Mouse (Mus musculus): ENCODE results near the gene Arl3. TPM values are rescaled to one million over a fixed set of nuclear protein-coding genes. Genes with fewer than 3 reads are reported as not detected.
"Not testable (repeated sequence)": the region's sequence is repeated elsewhere in the genome, so short reads cannot be mapped to it uniquely, and the experiment has no call there.

Arl3 gene
- total RNA-seq, 1 experiment from 2014 or later = 28.8 TPM

DNA sequence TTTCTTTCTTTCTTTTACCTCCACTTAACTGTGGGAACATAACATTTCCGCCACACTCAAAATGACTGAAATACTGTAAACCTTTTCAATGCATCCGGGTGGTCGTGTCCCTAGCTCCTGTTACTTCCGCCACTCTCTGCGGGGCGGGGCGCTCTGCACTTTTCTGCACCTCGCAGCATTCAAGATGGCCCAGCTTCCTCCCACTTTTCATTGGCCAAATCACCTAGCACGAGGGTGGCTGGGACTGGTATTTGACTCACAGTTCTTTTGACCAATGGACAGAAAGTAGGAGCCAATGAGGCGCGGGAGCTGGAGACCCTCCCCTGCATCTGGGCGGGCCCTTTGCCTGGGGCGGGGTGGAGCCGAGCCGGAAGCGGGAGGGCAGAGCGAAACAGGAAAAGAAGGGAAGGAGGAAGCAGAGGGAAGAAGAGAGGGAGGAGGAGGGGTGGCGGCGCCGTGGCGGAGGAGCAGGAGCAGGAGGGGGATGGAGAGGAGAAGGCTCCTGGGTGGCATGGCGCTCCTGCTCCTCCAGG, 25.8 kb upstream of the Arl3 start, which contains the start of gene Wbp1l:
Gene Wbp1l, plus strand, starts transcription at position 365 of the 533 bp plus-strand sequence.
- peak; percentile 97 to 99 for ATAC-seq (replicated peaks in 1 of 2; ENCODE audit: insufficient read depth in 1 of 2, low FRiP score in 2 of 2, low TSS enrichment in 1 of 2, low read depth in 1 of 2, poor library complexity in 2 of 2, severe bottlenecking in 2 of 2)

DNA sequence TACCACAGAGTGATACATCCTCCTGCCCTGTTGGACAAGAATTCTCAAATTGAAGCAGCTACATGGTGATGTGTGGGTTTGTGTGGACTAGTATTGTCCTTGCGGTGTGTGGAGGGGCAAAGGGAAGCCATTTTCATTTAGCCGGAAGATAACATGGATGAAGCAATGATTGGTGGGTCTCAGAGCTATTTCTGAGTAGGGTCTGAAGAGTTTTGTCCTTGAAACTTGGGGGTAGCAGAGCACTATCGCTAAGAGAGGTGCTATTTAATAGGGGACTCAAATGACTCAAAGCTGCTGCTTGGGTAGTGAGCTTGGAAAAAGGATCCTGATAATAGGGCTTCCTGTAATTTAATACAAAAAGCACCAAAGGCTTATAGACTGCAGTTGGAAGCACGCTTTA, 25.2 kb upstream of the Arl3 start:
- no peak for ATAC-seq (replicated peaks in 1 of 2; ENCODE audit: insufficient read depth in 1 of 2, low FRiP score in 2 of 2, low TSS enrichment in 1 of 2, low read depth in 1 of 2, poor library complexity in 2 of 2, severe bottlenecking in 2 of 2)

DNA sequence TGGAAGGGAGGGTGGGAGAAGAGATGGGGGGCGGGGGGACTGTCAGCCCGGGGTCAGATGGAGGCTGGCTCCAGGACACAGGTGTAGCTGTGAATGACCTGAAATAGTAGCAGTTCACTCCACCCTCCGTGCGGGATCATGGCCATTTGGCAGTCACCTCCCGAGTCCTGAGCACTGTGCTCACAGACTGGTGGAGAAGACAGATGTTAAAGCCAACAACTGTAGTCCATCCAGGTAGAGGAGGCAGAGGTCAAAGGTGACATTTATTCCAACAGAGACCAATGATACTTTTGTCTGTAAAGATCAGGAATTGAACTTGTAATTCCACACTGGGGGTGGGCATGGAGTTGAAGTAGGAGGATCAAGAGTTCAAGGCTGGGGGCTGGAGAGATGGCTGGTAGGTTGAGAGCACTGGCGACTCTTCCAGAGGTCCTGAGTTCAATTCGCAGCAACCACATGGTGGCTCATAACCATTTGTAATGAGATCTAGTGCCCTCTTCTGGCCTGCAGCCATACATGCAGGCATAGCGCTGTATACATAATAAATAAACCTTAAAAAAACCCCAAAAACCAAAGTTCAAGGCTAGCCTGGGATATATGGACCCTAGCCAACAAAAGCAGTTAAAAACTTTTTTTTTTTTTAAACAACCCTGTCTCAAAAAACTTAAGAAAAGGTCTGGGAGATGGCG, 19.9 kb upstream of the Arl3 start:
- ATAC-seq (replicated peaks in 1 of 2; ENCODE audit: insufficient read depth in 1 of 2, low FRiP score in 2 of 2, low TSS enrichment in 1 of 2, low read depth in 1 of 2, poor library complexity in 2 of 2, severe bottlenecking in 2 of 2) = no peak

DNA sequence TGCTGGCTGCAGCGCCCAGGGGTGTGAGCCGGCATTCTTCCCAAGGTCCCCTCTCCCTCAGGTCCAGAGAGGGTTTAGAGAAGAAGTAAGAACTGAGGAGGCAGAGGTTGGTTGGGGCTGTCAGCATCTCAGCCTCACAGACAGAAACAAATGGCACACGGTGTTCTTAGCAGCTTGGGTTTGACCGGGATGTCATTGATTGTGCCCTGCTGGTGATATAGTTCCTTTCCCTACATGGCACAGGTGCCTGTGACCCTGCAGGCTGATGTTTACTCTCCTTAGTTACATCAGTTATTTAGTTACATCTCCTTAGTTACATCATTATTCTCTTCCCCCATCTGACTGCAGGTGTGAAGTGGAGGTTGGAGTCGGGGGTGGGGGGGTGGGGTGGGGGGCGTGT, 18.6 kb upstream of the Arl3 start:
- no peak for ATAC-seq (replicated peaks in 1 of 2; ENCODE audit: insufficient read depth in 1 of 2, low FRiP score in 2 of 2, low TSS enrichment in 1 of 2, low read depth in 1 of 2, poor library complexity in 2 of 2, severe bottlenecking in 2 of 2)

DNA sequence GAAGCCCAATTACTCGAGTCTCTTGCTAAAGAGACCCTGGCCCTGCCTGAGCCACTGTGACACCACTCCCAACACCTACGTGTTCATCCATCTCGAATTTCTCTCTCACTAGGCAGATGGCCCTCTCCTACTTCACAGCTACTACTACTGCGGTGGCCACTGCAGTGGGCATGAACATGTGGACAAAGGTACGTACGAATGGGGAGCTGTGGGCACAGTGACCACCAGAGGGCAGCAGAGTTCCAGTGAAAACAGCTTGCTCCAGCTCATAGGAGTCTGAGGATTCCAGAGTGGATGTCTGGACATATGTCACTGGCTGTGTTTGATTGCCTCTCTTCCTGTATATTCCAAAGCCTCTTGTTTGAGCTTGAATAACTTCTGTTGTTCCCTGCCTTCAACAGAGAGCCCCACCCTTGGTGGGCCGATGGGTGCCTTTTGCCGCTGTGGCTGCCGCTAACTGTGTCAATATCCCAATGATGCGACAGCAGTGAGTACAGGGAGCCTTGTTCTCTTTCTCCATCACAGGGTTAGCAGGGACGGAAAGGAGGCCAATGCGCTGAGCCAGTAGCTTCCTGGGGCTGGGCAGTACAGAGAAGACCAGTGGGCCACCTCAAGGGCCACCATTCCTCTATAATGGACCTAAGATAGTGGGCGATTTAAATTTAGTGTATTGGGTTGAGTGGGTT, 15.0 kb upstream of the Arl3 start:
- ATAC-seq (replicated peaks in 1 of 2; ENCODE audit: insufficient read depth in 1 of 2, low FRiP score in 2 of 2, low TSS enrichment in 1 of 2, low read depth in 1 of 2, poor library complexity in 2 of 2, severe bottlenecking in 2 of 2) = peak; percentile 59 to 88; a peak in 3 of 4 replicates

DNA sequence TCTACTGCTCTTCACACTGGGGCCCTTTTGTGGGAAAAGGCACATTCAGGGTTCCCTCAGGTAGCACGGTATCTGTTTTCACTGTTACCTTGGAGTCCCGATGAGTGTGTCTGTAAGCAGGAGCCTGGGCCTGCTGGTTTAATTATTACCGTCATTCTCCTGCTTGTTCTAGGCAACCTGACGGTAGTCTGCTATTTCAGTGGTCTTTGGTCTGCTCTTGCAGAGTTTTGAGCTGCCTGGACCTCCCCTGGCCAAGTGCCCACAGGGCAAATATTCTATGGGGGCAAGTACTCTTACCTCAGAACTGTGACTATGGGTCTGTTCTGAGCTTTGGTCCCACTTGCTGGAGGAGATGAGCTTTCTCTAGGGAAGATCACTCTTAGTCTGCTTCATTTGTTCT, 2.2 kb upstream of the Arl3 start:
- ATAC-seq (replicated peaks in 1 of 2; ENCODE audit: insufficient read depth in 1 of 2, low FRiP score in 2 of 2, low TSS enrichment in 1 of 2, low read depth in 1 of 2, poor library complexity in 2 of 2, severe bottlenecking in 2 of 2) = no peak

DNA sequence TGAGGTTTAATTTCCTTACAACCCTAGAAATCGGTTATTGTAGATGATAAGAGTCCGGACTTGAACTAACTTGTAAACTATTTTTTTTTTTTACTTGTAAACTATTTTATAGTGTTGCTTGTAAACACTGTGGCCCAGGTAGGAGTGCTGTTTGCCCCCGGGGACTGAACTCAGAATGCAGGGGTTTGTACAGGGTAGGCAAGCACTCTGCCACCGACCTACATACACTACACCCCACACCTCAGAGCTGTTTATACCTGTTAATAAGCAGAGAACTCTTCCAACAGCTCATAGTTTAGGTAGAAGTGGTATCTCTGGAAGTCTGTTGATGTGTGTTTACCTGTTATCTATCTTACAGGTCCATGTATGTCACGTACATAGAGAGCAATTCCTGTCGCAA, 992 bp upstream of the Arl3 start:
- no peak for ATAC-seq (replicated peaks in 1 of 2; ENCODE audit: insufficient read depth in 1 of 2, low FRiP score in 2 of 2, low TSS enrichment in 1 of 2, low read depth in 1 of 2, poor library complexity in 2 of 2, severe bottlenecking in 2 of 2)

DNA sequence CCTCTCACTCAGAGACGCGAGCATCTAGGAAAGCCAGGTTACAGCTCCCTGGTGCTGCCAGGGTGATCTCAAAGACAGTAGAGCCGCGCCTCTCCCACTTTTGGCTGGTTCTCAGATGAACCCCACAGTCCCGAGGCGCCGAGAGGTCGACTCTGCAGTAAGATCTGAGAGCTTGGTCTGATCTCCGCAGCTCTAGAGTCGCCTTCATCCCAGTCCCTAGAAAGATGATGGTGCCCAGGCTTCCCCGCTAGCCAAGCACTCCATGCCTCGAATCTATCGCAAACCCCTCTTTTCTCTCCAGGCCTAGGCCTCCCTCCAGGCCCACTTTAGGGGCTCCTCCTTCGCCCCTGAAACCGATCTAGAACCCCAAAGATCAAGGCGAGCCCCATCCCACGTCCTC, 450 bp downstream of the Arl3 start:
- peak in 1 of 2 experiments; percentile 14; a peak in 1 of 4 replicates for ATAC-seq (replicated peaks in 1 of 2; ENCODE audit: insufficient read depth in 1 of 2, low FRiP score in 2 of 2, low TSS enrichment in 1 of 2, low read depth in 1 of 2, poor library complexity in 2 of 2, severe bottlenecking in 2 of 2)

DNA sequence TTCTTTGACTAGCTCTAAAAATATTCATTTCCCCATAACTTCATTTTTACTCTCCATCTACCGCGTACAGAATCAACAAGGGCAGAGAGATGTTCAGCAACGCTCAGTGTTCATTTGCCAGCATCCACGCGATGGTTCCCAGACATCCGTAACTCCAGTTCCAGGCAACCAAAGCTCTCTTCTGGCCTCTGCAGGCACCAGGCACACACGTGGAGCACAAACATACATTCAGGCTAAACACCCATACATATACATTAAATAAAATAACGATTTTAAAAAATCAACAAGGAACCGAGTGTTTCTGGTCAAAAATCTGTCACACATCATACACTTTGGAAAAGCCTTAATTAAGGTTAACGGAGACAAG, 1.1 kb downstream of the Arl3 start:
- ATAC-seq (replicated peaks in 1 of 2; ENCODE audit: insufficient read depth in 1 of 2, low FRiP score in 2 of 2, low TSS enrichment in 1 of 2, low read depth in 1 of 2, poor library complexity in 2 of 2, severe bottlenecking in 2 of 2) = no peak

DNA sequence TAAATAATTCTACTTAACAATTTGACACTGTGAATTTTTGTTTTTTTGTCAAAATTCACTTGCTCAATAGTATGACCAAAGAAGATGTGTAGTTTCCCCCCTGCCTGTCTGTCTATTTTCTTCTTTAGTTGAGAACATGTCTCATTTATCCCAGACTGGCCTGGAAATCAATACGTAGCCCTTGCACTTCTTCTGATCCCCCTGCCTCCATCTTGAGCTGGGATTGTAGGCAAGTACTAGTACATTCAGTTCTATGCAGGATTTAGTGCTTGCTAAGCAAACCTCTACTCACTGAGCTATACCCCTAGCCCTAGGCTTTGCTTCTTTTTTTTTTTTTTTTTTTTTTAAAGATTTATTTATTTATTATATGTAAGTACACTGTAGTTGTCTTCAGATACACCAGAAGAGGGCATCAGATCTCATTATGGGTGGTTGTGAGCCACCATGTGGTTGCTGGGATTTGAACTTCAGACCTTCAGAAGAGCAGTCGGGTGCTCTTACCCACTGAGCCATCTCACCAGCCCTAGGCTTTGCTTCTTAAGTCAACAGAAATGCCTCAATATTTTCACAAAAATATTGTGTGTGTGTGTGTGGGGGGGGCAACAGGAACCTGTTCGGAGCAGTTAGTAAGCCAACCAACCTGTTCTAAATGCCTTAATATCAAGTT, 1.7 kb downstream of the Arl3 start:
- ATAC-seq (replicated peaks in 1 of 2; ENCODE audit: insufficient read depth in 1 of 2, low FRiP score in 2 of 2, low TSS enrichment in 1 of 2, low read depth in 1 of 2, poor library complexity in 2 of 2, severe bottlenecking in 2 of 2) = not testable (repeated sequence)

DNA sequence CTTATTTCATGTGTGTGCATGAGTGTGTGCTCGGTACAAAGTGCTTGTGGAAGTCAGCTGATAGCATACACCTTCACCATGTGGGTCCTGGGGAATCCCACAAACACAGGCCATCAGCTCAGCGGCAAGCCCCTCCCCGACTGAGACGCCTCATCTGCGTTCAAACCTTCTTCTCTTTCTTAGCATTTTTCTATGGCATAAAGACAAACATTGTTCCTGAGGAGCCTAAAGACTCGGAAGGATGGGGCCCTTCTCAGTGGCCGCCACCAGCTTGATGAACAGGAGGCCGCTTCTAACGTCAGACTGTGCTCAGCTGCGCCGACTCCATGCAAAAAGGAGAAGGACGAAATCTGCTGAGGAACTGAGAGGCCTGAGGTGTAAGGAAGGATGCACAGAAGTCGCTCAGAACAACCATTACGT, 8.9 kb downstream of the Arl3 start:
- ATAC-seq (replicated peaks in 1 of 2; ENCODE audit: insufficient read depth in 1 of 2, low FRiP score in 2 of 2, low TSS enrichment in 1 of 2, low read depth in 1 of 2, poor library complexity in 2 of 2, severe bottlenecking in 2 of 2) = no peak

DNA sequence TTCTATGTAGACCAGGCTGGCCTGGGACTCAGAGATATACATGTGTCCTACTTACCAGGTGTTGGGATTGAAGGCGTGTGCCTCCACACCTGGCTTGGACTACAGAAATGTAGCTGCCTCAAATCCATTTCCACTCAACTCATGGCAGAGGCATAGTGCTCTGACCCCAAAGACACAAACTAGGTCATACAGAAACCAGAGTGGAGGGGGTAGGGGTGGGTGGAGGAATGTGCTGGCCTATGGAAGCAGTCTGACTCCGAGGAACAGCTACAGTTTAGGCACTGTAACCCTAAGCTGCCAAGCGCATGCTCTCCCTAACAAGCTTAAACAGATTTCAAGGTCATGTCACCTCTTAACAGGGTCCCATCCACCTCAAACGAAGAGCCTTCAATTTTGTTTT, 9.4 kb downstream of the Arl3 start:
- no peak for ATAC-seq (replicated peaks in 1 of 2; ENCODE audit: insufficient read depth in 1 of 2, low FRiP score in 2 of 2, low TSS enrichment in 1 of 2, low read depth in 1 of 2, poor library complexity in 2 of 2, severe bottlenecking in 2 of 2)

DNA sequence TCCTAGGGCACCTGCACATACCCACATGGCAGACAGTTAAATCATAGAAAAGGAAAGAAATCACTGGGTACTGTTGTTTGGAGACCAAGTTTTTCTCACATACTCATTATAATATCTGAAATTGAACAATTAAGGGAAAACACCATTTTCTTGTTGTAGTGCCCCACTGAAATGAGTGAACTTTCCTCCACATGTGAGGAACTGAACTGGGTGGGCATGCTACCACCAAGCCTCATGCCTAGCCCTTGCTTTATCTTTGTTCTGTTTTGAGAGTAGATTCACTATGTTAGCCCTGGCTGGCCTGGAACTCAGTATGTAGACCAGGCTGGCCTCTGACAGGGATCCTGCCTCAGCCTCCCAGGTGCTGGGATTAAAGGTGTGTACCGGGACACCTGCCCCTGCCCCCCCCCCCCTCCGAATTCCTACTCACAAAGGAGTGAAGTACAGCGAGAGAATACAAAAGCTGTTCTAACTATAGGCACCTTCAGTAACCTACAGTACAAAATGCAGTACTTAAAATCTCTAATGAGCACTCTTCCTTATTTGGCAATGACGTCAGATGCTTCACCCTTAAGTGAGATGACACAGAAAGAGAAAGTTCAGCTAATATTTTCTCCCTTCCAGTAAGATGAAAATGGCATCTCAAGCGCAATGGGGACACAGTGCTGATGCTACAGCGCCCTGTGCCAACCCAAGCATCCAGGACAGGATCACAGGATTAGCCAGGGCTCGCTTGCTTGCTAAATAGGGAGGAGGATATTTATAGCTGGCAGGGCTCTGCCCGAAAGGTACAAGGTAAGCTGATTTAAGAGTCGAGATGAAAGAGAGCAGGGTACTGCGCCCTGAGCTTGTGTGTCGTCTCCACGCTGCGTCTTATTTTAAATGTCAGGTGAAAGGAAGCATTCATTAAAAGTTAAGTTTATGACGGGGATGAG, 10.2 kb downstream of the Arl3 start:
- ATAC-seq (replicated peaks in 1 of 2; ENCODE audit: insufficient read depth in 1 of 2, low FRiP score in 2 of 2, low TSS enrichment in 1 of 2, low read depth in 1 of 2, poor library complexity in 2 of 2, severe bottlenecking in 2 of 2) = no peak

DNA sequence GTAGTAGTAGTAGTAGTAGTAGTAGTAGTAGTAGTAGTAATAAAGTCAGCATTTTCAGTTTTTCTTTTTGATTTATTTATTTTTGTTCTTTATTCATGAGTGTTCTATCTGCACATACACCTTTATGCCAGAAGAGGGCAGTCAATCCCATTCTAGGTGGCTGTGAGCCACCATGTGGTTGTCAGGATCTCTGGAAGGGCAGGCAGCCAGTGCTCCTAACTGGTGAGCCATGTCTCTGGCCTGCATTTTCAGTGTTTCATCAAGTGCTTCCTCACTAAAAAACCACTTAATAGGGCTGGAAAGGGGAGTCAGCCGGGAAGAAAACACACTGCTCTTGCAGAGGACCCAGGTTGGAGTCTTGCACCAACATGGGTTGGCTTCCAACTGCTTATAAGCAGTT, 10.9 kb downstream of the Arl3 start:
- peak; percentile 74 to 75 for ATAC-seq (replicated peaks in 1 of 2; ENCODE audit: insufficient read depth in 1 of 2, low FRiP score in 2 of 2, low TSS enrichment in 1 of 2, low read depth in 1 of 2, poor library complexity in 2 of 2, severe bottlenecking in 2 of 2)

DNA sequence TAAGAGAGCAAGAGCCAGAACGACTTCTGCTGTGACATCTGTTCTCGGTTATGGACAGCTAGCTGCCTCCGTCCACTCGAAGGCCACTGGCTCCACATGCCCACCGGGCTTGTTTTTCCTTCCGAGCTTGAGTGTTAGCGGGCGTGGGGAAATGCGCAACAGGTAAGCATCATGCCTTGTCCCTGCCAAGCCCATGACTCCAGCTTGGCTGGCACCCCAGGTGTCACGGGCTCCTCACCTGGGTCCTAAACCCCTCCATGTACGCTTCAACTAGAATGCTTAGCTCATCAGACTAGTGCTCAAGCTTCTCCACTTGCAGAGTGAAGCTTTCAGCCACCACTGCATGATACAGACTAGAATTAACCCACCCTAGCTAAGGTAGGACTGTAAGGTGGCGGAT, 14.4 kb downstream of the Arl3 start:
- no peak; a peak in 1 of 4 replicates for ATAC-seq (replicated peaks in 1 of 2; ENCODE audit: insufficient read depth in 1 of 2, low FRiP score in 2 of 2, low TSS enrichment in 1 of 2, low read depth in 1 of 2, poor library complexity in 2 of 2, severe bottlenecking in 2 of 2)

DNA sequence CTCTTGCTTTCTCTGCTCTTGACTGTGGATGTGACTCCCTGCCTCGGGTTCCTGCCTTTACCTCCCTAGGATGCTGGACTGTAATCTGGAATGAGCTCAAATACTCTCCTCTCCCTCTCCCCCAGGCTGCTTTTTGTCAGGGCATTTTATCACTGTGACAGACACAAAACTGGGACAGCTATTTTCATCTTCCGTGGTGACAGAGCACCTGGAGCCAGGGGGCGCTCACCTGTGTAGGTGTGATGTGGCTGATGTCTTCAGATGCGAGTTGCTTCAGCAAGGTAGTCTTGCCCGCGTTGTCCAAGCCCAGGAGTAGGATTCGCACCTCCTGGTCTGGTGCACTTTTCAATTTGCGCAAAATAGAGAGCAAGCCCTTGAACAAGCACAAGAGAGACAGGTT, 15.0 kb downstream of the Arl3 start:
- ATAC-seq (replicated peaks in 1 of 2; ENCODE audit: insufficient read depth in 1 of 2, low FRiP score in 2 of 2, low TSS enrichment in 1 of 2, low read depth in 1 of 2, poor library complexity in 2 of 2, severe bottlenecking in 2 of 2) = no peak

DNA sequence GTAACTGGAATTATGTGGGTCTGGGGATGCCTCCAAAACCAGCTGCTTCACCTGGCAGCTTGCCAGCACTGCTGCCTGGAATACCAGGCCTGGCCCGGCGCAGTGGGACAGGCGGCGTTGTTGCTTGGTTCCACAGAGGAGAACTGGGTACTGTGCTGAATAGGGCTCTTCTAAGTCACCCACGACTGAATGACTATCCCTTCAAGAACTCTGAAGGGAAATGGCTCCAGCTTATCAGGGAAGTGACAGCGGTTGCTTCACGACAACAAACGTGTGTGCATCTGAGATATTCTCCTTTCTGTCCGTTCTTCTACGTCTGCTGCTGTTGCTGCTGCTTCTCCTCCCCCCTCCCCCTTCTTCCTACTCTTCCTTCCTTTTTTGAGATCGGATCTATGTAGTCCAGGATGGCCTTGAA, 19.4 kb downstream of the Arl3 start:
- ATAC-seq (replicated peaks in 1 of 2; ENCODE audit: insufficient read depth in 1 of 2, low FRiP score in 2 of 2, low TSS enrichment in 1 of 2, low read depth in 1 of 2, poor library complexity in 2 of 2, severe bottlenecking in 2 of 2) = peak in 1 of 2 experiments; percentile 21; a peak in 1 of 4 replicates
